Mouse (Mus musculus): Measurements from ENCODE around the gene Rgsl1. TPM values are rescaled to one million over a fixed set of nuclear protein-coding genes. Genes with fewer than 3 reads are reported as not detected.
"Not testable (repeated sequence)": the region's sequence is repeated elsewhere in the genome, so short reads cannot be mapped to it uniquely, and the experiment has no call there.

The Rgsl1 gene
- total RNA-seq, 2 experiments from 2014 or later: 0.09 to 0.11 TPM

GRCm38 (mm10) chr1:153776257-153776656 lies 67.7 kb downstream of the Rgsl1 start:
- no peak for DNase-seq (ENCODE audit: low spot score)

GRCm38 (mm10) chr1:153775174-153775573 lies 68.8 kb downstream of the Rgsl1 start:
- no peak for DNase-seq (ENCODE audit: low spot score)

GRCm38 (mm10) chr1:153770776-153771167 lies 73.2 kb downstream of the Rgsl1 start:
- no peak for DNase-seq (ENCODE audit: low spot score)

DNA sequence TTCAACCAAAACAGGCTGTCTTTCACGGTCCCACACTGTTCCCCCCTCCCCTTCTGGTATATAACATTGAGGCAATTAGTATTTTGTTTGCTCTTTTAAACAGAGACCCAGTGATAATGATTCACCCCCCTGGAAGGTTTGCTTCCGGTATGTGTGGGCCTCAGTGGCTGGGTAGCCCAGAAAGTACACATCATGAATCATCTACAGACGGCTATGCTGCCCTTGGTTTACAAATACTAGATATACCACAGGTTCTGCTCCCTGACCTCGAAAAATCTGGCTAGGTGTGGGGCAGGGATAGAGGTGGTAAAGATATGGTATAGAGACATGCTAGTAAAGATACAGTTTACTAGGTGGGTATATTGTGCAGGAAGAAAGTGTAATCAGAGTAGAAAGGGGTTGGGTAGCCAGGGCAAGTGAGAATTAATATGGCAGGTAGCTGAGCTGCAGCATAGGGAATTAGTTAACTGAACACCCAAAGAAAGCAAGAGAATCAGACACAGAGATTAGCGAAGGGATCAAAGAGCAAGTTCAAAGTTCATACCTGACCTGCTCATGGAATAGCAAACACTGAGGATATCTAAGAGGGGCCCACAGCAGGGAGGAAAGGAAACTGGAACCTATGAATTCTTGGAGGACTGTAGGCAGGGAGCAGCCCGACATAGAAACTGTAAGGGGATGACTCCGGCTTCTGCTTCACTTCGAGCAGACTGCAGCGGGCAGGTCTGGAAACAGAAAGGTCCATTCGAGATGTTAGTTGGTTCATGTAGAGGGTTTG lies 73.8 kb downstream of the Rgsl1 start:
- no peak for DNase-seq (ENCODE audit: low spot score)

DNA sequence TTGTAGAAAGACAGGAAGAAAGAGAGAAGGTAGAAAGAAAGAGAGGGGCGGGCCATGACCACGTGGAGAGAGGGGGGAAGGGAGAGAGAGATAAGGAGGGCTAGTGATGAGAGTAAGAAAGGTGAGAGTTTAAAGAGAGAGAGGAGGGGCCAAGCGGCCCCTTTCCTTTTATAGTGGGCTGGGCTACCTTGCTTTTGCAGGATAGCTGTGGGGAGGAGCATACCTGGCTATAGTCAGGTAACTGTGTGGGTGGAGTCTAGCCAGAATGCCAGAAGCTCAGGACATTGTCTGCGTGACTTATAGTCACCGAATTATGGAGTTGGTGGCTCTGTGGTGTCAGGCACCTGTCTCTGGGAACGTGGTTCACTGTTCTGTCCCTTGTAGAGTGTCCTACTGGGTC lies 74.4 kb downstream of the Rgsl1 start:
- DNase-seq (ENCODE audit: low spot score): not testable (repeated sequence)

- DNase-seq (ENCODE audit: low spot score): no peak
Measured at GRCm38 (mm10) chr1:153768465-153768864, 75.5 kb downstream of the Rgsl1 start.

DNA sequence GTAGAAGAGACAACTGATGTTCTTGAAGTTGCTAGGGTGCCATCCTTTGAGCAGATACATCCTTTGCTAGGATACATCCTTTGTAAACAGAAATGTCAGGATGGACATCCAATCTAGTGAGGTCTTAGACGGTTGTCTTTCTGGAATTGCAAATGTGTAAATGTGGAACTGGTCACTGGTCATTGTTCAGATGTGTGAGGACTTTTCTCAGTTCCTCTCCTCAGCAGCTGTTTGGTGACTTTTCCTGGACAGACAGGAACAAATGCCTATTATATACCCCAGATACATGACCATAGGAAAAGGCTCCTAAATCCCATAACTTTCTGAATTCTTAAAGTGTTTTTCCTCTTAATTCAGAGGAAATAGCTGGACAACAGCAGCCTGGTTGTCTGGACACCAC lies 76.7 kb downstream of the Rgsl1 start:
- DNase-seq (ENCODE audit: low spot score): no peak

DNA sequence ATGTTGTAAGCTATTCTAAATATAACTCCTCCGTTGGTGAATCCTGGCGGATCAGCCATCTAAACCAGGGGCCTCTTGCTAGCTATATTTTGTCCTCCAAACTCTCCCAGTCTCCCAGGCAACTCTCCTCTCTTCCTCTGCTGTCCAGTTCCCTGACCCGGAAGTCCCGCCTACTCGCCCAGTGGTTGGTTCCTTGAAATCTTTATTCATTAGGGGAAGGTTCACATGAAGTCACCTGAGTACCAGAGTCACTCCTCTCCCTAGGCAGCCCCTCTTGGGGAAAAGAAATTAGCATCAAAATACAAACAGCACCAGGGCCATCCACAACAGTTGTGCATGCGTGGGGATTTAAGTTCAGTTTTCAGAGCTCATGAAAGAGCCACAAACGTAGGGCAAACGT lies 77.6 kb downstream of the Rgsl1 start:
- DNase-seq (ENCODE audit: low spot score): no peak

- DNase-seq (ENCODE audit: low spot score): no peak
Measured at GRCm38 (mm10) chr1:153764136-153764535, 79.8 kb downstream of the Rgsl1 start.

GRCm38 (mm10) chr1:153753725-153754464 lies 90.0 kb downstream of the Rgsl1 start:
- no peak for DNase-seq (ENCODE audit: low spot score)

DNA sequence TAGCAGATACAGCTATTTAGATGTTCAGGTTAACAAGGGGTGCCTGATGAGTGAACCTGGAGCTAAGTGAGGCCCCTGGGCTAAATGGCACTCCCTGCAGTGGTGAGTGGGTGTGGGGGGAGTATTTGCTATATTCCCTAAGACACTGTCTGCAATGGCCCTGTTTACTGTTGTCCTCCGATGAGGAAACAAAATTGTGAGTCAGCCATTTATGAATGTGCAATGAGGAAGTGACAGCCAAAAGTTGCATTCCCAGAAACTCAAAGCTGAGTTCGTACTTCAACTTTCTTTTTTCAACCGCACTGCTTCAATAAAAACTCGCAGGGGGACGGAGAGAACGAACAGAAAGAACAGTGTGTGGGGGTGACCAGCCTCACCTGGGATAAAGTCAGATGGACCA lies 91.4 kb downstream of the Rgsl1 start:
- DNase-seq (ENCODE audit: low spot score): no peak

DNA sequence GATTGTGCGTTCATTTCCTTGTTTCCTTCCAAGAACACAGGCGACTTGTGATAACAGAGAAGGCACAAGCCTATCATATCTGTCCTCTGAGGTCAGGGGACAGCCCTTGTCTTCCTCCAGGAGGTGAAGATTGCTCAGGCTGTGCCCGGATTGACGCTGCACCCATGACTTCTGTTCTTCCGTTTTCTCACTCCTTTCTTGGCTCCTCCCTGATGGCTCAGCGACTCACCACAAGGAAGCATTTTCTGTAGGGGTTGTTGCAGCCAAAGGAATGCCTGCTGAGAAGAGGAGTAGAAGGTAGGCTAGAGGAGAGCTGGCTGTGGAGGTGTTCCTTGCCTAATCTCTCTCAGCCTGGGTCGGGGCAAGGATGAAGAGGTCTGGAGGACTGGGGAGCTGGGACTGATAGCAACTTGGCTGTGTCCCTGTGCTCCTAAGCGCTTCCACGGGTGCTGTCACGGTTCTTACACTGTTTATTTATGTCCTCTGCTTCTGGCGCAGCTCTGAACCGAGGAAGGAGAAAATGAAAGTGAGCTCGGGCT lies 92.1 kb downstream of the Rgsl1 start:
- peak; percentile 23 for DNase-seq (ENCODE audit: low spot score)

GRCm38 (mm10) chr1:153750054-153750453 lies 93.9 kb downstream of the Rgsl1 start:
- no peak for DNase-seq (ENCODE audit: low spot score)

DNA sequence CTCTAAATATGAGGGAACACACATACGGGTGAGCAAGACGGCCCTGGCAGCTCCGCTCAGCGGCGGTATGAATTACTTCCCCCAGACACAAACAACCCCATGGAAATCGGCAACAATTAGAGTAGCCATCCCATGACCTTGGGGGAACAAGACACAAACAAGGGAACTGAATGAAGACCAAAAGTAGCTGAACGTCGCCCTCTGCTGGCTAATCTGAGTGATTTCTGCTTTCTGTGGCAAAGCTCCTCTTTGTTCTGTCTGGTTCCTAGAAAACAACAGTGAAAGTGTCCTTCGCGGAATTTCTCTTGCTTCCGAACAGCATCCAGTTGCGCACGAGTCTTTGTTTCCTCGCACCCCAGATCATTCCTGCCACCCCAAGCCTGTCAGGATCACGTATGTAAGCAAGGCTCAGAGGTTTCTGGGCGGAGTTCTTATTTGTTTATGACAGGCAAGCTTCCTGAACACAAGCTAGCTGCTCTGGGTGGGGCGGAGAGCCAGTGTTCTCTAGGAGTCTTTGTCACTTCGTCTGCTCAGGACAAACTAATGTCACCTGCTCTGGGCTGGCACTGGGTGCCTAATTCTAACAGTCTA lies 94.6 kb downstream of the Rgsl1 start, which contains the start of gene Rnasel:
TSS of gene Rnasel (plus strand) at position 216 of the 591 bp plus-strand sequence.
- peak; percentile 62 for DNase-seq (ENCODE audit: low spot score)

GRCm38 (mm10) chr1:153748549-153748948 lies 95.4 kb downstream of the Rgsl1 start:
- DNase-seq (ENCODE audit: low spot score): no peak

DNA sequence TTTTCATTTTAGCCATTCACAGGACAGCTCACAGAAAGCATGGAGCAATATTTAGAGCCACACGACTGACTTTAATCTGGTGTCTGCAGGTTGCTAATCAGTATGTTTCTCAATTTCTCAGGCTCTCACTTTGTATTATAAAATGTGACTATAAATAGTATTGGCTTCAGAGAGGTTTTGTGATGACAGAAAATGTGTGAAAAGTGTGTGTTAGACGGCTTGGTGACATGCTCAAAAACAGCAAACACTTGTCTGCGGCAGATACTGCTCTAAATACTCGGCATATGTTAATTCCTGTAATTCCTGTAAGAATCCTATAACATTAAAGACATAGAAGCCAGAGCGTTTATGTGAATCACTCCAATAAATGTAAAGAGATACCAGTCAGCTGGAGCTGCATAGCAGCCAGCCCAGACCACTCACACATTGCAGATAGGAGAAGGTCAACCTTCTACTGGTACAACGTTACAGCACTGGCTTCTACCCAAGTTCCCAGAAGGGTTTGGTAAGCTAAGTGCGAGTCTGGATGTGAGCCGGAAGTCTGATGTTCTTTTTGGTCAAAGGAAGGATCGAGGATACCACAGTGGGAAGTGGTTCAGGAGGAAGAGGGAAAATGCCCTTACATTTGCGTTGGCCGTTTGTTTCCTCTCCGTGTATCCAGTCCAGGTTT lies 95.9 kb downstream of the Rgsl1 start:
- no peak for DNase-seq (ENCODE audit: low spot score)

DNA sequence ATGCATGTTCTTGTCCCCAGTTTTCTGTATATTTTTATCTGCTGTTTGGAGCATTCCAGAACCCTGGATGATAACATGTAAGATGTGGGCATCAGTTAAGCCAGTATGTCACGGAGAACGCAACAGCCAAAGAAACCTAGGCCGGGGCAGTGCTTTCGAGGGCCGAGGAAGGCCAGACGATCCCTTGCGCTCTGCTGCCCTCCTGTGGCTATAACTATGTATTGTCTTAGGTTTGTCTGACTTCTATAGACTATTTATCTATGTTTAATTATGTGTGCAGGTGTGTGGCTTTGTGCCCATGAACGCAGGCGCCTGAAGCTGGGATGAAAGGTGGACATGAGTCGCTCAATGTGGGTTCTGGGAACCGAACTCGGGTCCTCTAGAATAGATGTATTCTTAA lies 97.2 kb downstream of the Rgsl1 start:
- peak; percentile 76 for DNase-seq (ENCODE audit: low spot score)

- no peak for DNase-seq (ENCODE audit: low spot score)
Measured at GRCm38 (mm10) chr1:153746119-153746670, 97.7 kb downstream of the Rgsl1 start.

GRCm38 (mm10) chr1:153742374-153743155 lies 101.4 kb downstream of the Rgsl1 start:
- DNase-seq (ENCODE audit: low spot score): peak; percentile 73

GRCm38 (mm10) chr1:153741551-153742316 lies 102.2 kb downstream of the Rgsl1 start:
- DNase-seq (ENCODE audit: low spot score): no peak

Data from gastrocnemius, adult 18-20 months (tissue).